Mouse (Mus musculus) heart, postnatal 36 days (tissue): Measurements from ENCODE around the gene Ak8. TPM values are rescaled to one million over a fixed set of nuclear protein-coding genes. Genes with fewer than 3 reads are reported as not detected.

Experiments
- DNase-seq, 2 experiments: peaks; one replicate each; pipeline ENCODE4 v3.0.0; 2021 to 2022
- intact Hi-C: fragments of 180-260 bp; cut with DNase I; formaldehyde crosslinking; loops from one replicate; pipeline ENCODE4 v1.15.1; 2025
- total RNA-seq, 2 experiments: library from RNA; stranded (reverse); gene quantifications; 2 replicates each; pipeline ENCODE4 v1.2.3; 2021

Gene Ak8
- total RNA-seq, 2 experiments from 2014 or later, result not detected

GRCm38 (mm10) chr2:28727786-28728404 lies 27.9 kb downstream of the Ak8 start:
- intact Hi-C loops, result no loop called here
- DNase-seq, result no peak

GRCm38 (mm10) chr2:28730676-28731075 lies 30.7 kb downstream of the Ak8 start:
- no peak for DNase-seq
- intact Hi-C loops, result no loop called here

GRCm38 (mm10) chr2:28737112-28737511 lies 37.1 kb downstream of the Ak8 start:
- intact Hi-C loops, result no loop called here
- no peak for DNase-seq

GRCm38 (mm10) chr2:28740159-28740558 lies 40.2 kb downstream of the Ak8 start:
- no peak for DNase-seq
- intact Hi-C loops, result no loop called here

GRCm38 (mm10) chr2:28742701-28743100 lies 42.7 kb downstream of the Ak8 start:
- intact Hi-C loops, result no loop called here
- DNase-seq, result no peak

- no peak for DNase-seq
- intact Hi-C loops, result no loop called here
Measured at GRCm38 (mm10) chr2:28746682-28747332, 46.8 kb downstream of the Ak8 start.

- intact Hi-C loops, result no loop called here
Measured at GRCm38 (mm10) chr2:28747705-28748104, 47.7 kb downstream of the Ak8 start.

GRCm38 (mm10) chr2:28751186-28751585 lies 51.2 kb downstream of the Ak8 start:
- intact Hi-C loops, result no loop called here
- DNase-seq, result no peak

More at GRCm38 (mm10) chr2:28747705-28748104, 47.7 kb downstream of the Ak8 start:
- DNase-seq, result no peak

- intact Hi-C loops, result no loop called here
- DNase-seq, result no peak
Measured at GRCm38 (mm10) chr2:28751658-28752057, 51.7 kb downstream of the Ak8 start.

- intact Hi-C loops, result no loop called here
- DNase-seq, result no peak
Measured at GRCm38 (mm10) chr2:28752388-28752787, 52.4 kb downstream of the Ak8 start.

GRCm38 (mm10) chr2:28755451-28755850 lies 55.5 kb downstream of the Ak8 start:
- intact Hi-C loops, result loop anchor here (5.0 kb wide), 2 partner anchors 162 to 847 kb away; partner anchors contain the start of gene Barhl1
- DNase-seq, result peak; percentile 80 to 88

- intact Hi-C loops, result loop anchor here (1.0 to 5.0 kb wide), 5 partner anchors 85 to 846 kb away; partner anchors contain the start of genes Barhl1, Ddx31 and Gtf3c4
- DNase-seq, result peak; percentile 47 to 65
Measured at GRCm38 (mm10) chr2:28756201-28756600, 56.2 kb downstream of the Ak8 start.

GRCm38 (mm10) chr2:28759441-28759840 lies 59.5 kb downstream of the Ak8 start:
- intact Hi-C loops, result loop anchor here (5.0 kb wide), 2 partner anchors 158 to 843 kb away; partner anchors contain the start of gene Barhl1
- no peak for DNase-seq

GRCm38 (mm10) chr2:28766590-28766989 lies 66.6 kb downstream of the Ak8 start:
- intact Hi-C loops, result no loop called here
- no peak for DNase-seq

- intact Hi-C loops, result no loop called here
- DNase-seq, result no peak
Measured at GRCm38 (mm10) chr2:28767041-28767440, 67.1 kb downstream of the Ak8 start.

- intact Hi-C loops, result no loop called here
- DNase-seq, result peak; percentile 8 to 11
Measured at GRCm38 (mm10) chr2:28770697-28771096, 70.7 kb downstream of the Ak8 start.

- intact Hi-C loops, result no loop called here
Measured at GRCm38 (mm10) chr2:28774073-28774472, 74.1 kb downstream of the Ak8 start.

GRCm38 (mm10) chr2:28776728-28777127 lies 76.8 kb downstream of the Ak8 start:
- intact Hi-C loops, result no loop called here

More at GRCm38 (mm10) chr2:28774073-28774472, 74.1 kb downstream of the Ak8 start:
- no peak for DNase-seq

GRCm38 (mm10) chr2:28780001-28780782 lies 80.2 kb downstream of the Ak8 start:
- intact Hi-C loops, result no loop called here
- DNase-seq, result no peak

More at GRCm38 (mm10) chr2:28776728-28777127, 76.8 kb downstream of the Ak8 start:
- no peak for DNase-seq

- no peak for DNase-seq
- intact Hi-C loops, result no loop called here
Measured at GRCm38 (mm10) chr2:28781310-28781709, 81.3 kb downstream of the Ak8 start.
